Mouse (Mus musculus): Measurements from ENCODE around the gene Sema5a.

DNA sequence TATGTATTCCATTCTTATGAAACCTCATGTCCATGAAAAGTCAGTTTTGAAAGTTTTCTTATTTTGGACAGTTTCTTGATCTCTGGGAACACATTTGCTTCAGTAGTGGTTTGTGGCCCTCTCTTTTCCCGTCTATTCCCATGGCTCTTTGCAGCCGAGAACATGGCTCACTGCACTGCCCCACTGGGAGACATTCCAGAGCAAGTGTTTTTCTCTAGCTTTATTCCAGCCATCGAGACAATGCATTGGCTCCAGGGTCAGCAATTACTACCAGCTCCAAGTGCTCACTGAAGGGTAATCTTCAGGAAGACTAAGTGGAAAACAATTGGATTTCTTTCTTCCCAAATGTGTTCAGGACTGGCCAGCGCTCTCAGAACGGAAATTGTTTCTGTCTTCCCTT lies 94.8 kb downstream of the Sema5a start:
- no peak for TF ChIP-seq GATA1 (IDR thresholded peaks at IDR 0.05; ENCODE audit: low read length)
- no peak for TF ChIP-seq TAL1 (IDR thresholded peaks at IDR 0.05; ENCODE audit: low read length)
